Mouse (Mus musculus): ENCODE measurements at regions not wholly inside any gene's neighbourhood (a gene's known extent, or its start where the extent isn't known, plus 50 kb on each side); places are given as distances from the start of the nearest gene placed in this dataset.
"Not testable (repeated sequence)": the region's sequence is repeated elsewhere in the genome, so short reads cannot be mapped to it uniquely, and the experiment has no call there.

GRCm38 (mm10) chr15:11489116-11489515, 89.7 kb upstream of the Tars start:
- no peak for ATAC-seq (replicated peaks; ENCODE audit: poor library complexity, severe bottlenecking)

DNA sequence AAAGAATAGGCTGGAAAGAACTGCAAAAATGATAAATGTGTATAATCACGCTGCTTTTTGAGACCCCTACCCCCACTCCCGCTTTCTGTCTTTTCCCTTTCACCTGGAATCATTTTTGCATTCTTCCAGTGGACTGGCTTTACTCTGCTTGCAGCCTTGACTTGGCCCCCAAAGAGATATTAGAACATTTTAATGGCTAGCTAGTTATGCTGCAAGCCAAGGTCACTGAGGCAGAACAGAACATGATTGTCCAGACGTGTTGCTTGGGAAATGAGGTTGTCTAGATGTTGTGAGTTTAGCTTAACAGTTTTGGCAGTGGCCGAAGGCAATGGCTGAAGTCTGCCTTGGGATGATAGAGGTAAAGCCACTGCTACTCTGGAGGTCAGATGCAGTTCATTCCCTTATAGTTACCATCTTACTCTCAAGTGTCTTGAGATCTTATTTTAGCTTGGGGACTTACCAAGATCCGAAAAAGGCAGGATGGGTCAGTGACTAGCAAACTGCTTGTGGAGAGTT, 87.9 kb upstream of the Tars start:
- ATAC-seq (replicated peaks; ENCODE audit: poor library complexity, severe bottlenecking), result no peak

GRCm38 (mm10) chr15:11483916-11484315, 84.5 kb upstream of the Tars start:
- ATAC-seq (replicated peaks; ENCODE audit: poor library complexity, severe bottlenecking), result no peak

DNA sequence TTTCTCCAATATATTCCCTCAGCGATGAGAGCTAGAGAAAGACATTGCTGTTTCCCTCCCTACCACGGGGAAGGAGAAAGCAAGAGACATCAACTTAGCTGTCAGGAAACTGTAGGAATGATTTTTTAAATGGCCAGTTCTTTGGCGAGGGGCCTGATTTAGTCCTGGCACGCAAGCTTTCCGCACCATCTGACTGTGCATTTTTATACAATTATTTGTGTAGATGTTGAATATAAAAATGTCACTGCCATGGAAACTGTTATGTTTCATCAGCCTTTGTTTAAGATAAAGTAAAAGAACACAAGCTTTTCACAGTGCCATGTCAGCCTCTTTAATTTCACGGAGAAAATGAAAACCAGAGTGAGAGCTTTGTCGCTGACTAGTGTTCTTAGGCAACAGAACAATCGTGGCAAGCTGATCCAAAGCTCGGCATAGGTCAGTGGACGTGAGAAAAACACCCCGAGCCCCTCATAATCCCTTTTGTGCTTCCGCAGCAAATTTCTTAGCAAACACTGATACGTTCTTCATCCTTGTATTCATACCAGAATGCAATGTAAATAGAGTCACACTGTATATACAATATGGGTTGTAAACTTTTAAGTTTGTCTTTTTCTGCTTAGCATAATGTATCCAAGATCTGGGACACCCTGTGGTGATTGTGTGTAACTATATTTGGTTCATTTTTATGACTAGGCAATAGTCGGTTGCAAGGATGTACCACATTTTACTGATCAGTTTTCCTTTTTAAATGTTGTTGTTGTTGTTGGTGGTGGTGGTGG, 79.9 kb upstream of the Tars start:
- ATAC-seq (replicated peaks; ENCODE audit: poor library complexity, severe bottlenecking), result no peak

DNA sequence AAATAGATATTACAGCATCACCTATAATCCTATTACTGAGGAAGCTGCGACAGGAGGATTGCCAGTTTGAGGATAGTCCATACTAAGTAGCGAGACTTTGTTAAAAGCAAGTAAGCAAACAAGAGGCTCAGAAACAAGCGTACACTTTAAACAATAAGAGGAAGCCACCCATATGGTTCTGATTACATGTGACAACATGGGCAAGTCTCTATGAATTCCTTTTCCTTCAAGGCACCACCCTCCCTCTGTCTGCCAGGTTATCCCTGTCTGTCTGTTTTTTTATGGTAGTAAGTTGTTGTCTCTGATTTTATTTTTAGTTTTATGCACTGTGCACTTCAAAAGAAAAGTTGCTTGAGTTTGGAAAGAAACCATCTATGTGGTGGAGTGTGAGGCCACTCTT, 76.8 kb upstream of the Tars start:
- no peak for ATAC-seq (replicated peaks; ENCODE audit: poor library complexity, severe bottlenecking)

DNA sequence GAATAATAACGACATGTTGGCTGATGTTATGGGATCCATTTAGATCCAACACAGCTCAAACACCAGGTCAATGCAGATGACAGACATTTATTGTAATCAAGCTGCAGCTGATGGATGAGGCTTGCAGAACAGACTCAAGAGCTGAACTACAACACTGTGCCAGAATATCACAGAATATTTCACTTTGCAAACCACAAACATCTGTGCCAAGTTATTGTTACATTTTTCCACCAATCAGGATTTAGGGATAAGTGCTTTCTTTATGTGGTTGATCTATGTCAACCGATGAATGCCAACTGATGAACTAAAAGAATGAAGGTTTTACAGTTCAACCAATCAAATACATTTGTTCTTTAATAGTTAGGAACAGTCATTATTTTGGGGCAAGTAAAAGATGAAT, 63.9 kb upstream of the Tars start:
- no peak for ATAC-seq (replicated peaks; ENCODE audit: poor library complexity, severe bottlenecking)

DNA sequence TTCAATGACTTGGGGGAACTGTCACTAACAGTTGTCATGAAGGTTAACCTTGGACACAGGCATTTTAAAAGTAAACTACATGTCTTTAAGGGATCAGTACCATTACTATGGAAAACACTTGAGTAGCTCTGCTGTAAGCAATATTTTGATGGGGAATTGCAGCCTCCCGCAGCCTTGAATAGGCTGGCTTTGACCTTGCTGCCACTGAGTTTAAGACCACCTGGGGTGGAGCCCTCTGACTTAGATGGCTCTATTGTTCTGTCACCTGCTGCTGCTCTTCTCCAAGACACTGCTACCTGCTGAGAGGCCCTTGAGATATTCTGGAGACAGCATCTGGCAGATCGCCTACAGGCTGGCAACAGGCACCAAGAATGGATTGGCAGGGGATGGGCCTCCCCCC, 62.1 kb upstream of the Tars start:
- not testable (repeated sequence) for ATAC-seq (replicated peaks; ENCODE audit: poor library complexity, severe bottlenecking)

- no peak for ATAC-seq (replicated peaks; ENCODE audit: poor library complexity, severe bottlenecking)
Observed at GRCm38 (mm10) chr15:11459306-11459705, 59.8 kb upstream of the Tars start.

DNA sequence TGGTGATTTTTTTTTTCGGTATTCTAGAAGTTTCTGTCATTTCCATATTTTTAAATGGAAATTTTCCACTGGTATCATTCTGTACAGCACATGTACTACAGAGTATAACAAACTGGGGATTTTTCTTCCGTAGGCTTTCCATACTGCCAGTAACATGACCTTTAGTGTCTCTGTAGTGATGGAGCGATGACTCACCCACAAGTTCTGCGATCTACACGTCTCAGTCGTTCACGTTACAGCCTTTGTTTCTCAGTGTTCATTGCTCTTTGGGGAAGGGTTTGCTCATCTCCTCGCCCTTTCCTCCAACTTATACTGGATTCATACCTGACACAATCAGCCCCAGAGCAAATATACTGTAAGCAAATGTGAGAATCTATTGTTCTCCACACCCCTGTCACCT, 57.8 kb upstream of the Tars start:
- no peak for ATAC-seq (replicated peaks; ENCODE audit: poor library complexity, severe bottlenecking)

GRCm38 (mm10) chr15:11455982-11456381, 56.5 kb upstream of the Tars start:
- no peak for ATAC-seq (replicated peaks; ENCODE audit: poor library complexity, severe bottlenecking)

- ATAC-seq (replicated peaks; ENCODE audit: poor library complexity, severe bottlenecking), result no peak
Observed at GRCm38 (mm10) chr15:11455366-11455785, 55.9 kb upstream of the Tars start.

DNA sequence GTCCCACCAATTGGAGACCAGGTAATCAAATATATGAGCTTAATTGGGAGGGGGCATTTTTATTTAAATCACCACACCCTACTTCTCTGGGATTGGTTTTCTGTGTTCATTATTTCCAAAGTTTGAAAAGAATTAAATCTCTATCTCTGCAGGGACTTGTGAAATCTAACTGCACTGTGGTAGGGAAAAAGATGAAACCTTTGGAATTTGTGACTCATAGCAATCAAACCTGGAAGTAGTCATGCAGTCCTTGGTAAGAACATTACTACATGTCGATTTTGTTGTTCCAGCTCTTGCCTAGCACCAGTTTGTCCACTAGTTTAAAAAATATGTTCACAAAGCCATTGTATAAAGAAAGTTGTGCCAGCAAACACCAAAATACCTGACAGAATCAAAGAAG, 54.5 kb upstream of the Tars start:
- ATAC-seq (replicated peaks; ENCODE audit: poor library complexity, severe bottlenecking), result no peak

- no peak for ATAC-seq (replicated peaks; ENCODE audit: poor library complexity, severe bottlenecking)
Observed at GRCm38 (mm10) chr15:11451635-11452034, 52.2 kb upstream of the Tars start.

All from granulocyte monocyte progenitor cell, adult 5-6 weeks (primary cell).